Mouse (Mus musculus) small intestine, adult 2 months (tissue): ENCODE measurements around the gene Farsa.
A peak's percentile ranks its signal among the peaks of the same experiment; 100 is the strongest.

Experiments used
- CTCF ChIP-seq: fragments of 200-500 bp; IDR thresholded peaks from 2 replicates; pipeline ENCODE4 v1.5.1; 2012; ENCODE audit warnings: low read depth, mild to moderate bottlenecking, control low read depth, inconsistent platforms, low read length, moderate library complexity, mixed read lengths; ENCODE audit not compliant: insufficient replicate concordance, insufficient read length; ENCODE audit errors: extremely low read depth
- POLR2A ChIP-seq: fragments of 200-500 bp; IDR thresholded peaks from 2 replicates; pipeline ENCODE4 v1.6.1; 2012; ENCODE audit warnings: low read depth, mild to moderate bottlenecking, control low read depth, inconsistent platforms, low read length, moderate library complexity

- TF ChIP-seq CTCF (peak; percentile 92; the same call in 1 of the 2 replicates), POLR2A (no peak)
Measured at GRCm38 (mm10) chr8:84815547-84815946, 41.2 kb upstream of the Farsa start.
